Mouse (Mus musculus) cerebellum, adult 11-12 months (tissue): ENCODE measurements around the gene Gm21028.
"Not testable (repeated sequence)": the region's sequence is repeated elsewhere in the genome, so short reads cannot be mapped to it uniquely, and the experiment has no call there.

Experiments used
- DNase-seq: peaks from one replicate; pipeline ENCODE4 v3.0.0; 2022

Gene Gm21028

GRCm38 (mm10) chr7:42578488-42578887 is at the start of gene Gm21028:
TSS of gene Gm21028 (minus strand) at chr7:42578588.
- DNase-seq, result no peak

GRCm38 (mm10) chr7:42595666-42596065 is 17.3 kb upstream of the Gm21028 start:
- DNase-seq, result not testable (repeated sequence)

- not testable (repeated sequence) for DNase-seq
Measured at GRCm38 (mm10) chr7:42592413-42592812, 14.0 kb upstream of the Gm21028 start, which contains the start of gene Zfp977. TSS of gene Zfp977 (minus strand) at chr7:42592547.

GRCm38 (mm10) chr7:42591311-42591710 is 12.9 kb upstream of the Gm21028 start:
- DNase-seq, result not testable (repeated sequence)

- DNase-seq, result no peak
Measured at GRCm38 (mm10) chr7:42551766-42552165, 26.6 kb downstream of the Gm21028 start.
